ENCODE assay signal across 11 mouse cellular contexts in the genomic region with DNA sequence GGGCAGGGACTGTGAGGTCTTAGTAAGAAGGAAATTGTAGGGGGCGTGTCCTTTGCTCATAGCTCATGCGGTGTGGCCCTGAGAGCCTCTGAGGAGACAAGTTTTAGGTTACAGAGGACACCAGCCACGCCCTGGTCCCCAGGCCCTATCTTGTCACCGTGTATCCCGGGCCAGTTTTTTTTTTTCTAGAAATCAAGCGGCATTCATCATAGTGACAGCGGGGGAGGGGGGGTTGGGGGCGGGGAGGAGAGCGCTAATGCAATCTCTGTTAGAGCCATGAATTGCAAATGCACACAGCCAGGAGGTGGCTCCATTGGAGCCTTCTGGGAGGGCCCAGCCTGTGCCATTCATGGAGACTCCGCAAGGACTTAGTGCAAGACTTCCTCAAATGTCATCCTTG.
DNase-seq lines count a peak whose midpoint lies in the region; ATAC-seq and TF ChIP-seq lines count a peak whose summit lies in the region.
"Had no signal": no experiment of that assay in that cellular context is flagged by ENCODE, and none has a peak within 500 bp of the region (broad histone marks: within the 10 kb centered on the region; RNA-seq: fewer than 3 reads in every experiment).

No protein-coding gene starts in this region.

- 11% methylated on average over 10 of the region's 10 CpGs for WGBS in kidney, postnatal 0 days
- 4% methylated on average over 10 of the region's 10 CpGs for WGBS in hindbrain, embryonic 12.5 days
- WGBS in neural tube, embryonic 14.5 days, result 3% methylated on average over 10 of the region's 10 CpGs

- DNase-seq in kidney, postnatal 0 days (ENCODE audit: low spot score), result peak; percentile 39
- no peak for DNase-seq in kidney, adult 9 months
- peak; percentile 71 for DNase-seq in embryo, embryonic 11 days
- DNase-seq in urinary bladder, adult 18-20 months (ENCODE audit: low spot score in 2 of 2), result no peak
- DNase-seq in left cerebral cortex, postnatal 10 days (ENCODE audit: extremely low spot score in 1 of 2, low spot score in 2 of 2), result no peak
- no peak for DNase-seq in layer of hippocampus, postnatal 14 days (ENCODE audit: low spot score in 2 of 2)
- DNase-seq: kidney, adult 2 months had no signal

- ATAC-seq in kidney, postnatal 0 days (replicated peaks; ENCODE audit: low FRiP score, low read depth), result no peak
- ATAC-seq in hindbrain, embryonic 12.5 days (ENCODE audit: low FRiP score), result peak; percentile 62
- peak; percentile 29; the same call in 1 of the 2 replicates for ATAC-seq in neural tube, embryonic 14.5 days (ENCODE audit: low read depth)

- intact Hi-C loops in left cerebral cortex, postnatal 10 days (cut with DNase I), result no loop called here

- TF ChIP-seq CTCF in kidney, postnatal 0 days (IDR thresholded peaks at IDR 0.05; ENCODE audit: low read depth), result no peak; the same call in 1 of the 2 replicates

- H3K4me2 ChIP-seq in kidney, postnatal 0 days (ENCODE audit: low read length), result no peak overlapping the region
- 0 out of 2 replicates have a peak overlapping the region, but pooled peaks have one; percentile 11 for H3K4me2 ChIP-seq in hindbrain, embryonic 12.5 days (replicated peaks)
- H3K4me2 ChIP-seq in neural tube, embryonic 14.5 days (ENCODE audit: low read depth, low read length), result no peak overlapping the region
- H3K4me2 ChIP-seq: lung, embryonic 15.5 days had no signal

- H3K9me3 ChIP-seq in kidney, postnatal 0 days (replicated peaks; ENCODE audit: low read length), result no peaks in the 10 kb centered on the region
- no peaks in the 10 kb centered on the region for H3K9me3 ChIP-seq in hindbrain, embryonic 12.5 days (replicated peaks)
- no peaks in the 10 kb centered on the region for H3K9me3 ChIP-seq in neural tube, embryonic 14.5 days (ENCODE audit: control insufficient read depth, low read length)
- H3K9me3 ChIP-seq: lung, embryonic 15.5 days had no signal

- H3K27me3 ChIP-seq in kidney, postnatal 0 days (ENCODE audit: insufficient read depth, low read length), result no peaks in the 10 kb centered on the region; the same call in 1 of the 2 replicates
- H3K27me3 ChIP-seq in hindbrain, embryonic 12.5 days, result peaks cover 21% of the 10 kb centered on the region
- no peaks in the 10 kb centered on the region for H3K27me3 ChIP-seq in neural tube, embryonic 14.5 days (ENCODE audit: control insufficient read depth, insufficient read depth, low read length)
- H3K27me3 ChIP-seq: lung, embryonic 15.5 days had no signal

- H3K4me1 ChIP-seq in kidney, postnatal 0 days (replicated peaks; ENCODE audit: insufficient read depth, low read length), result 0 out of 2 replicates have a peak, but pooled peaks cover 13% of the 10 kb centered on the region
- H3K4me1 ChIP-seq in hindbrain, embryonic 12.5 days, result peaks cover 54% of the 10 kb centered on the region
- peaks cover 4% of the 10 kb centered on the region; the same call in 1 of the 2 replicates for H3K4me1 ChIP-seq in neural tube, embryonic 14.5 days (ENCODE audit: control insufficient read depth, insufficient read depth, low read length)

- H3K27ac ChIP-seq in kidney, postnatal 0 days, result no peak overlapping the region
- H3K27ac ChIP-seq in hindbrain, embryonic 12.5 days, result peak overlapping the region; percentile 36; the same call in 1 of the 2 replicates
- no peak overlapping the region for H3K27ac ChIP-seq in neural tube, embryonic 14.5 days (ENCODE audit: low read depth, low read length)
- H3K27ac ChIP-seq: lung, embryonic 15.5 days had no signal

- H3K36me3 ChIP-seq in kidney, postnatal 0 days (ENCODE audit: insufficient read depth, low read length), result no peaks in the 10 kb centered on the region
- H3K36me3 ChIP-seq in hindbrain, embryonic 12.5 days, result no peaks in the 10 kb centered on the region
- H3K36me3 ChIP-seq in neural tube, embryonic 14.5 days (ENCODE audit: control insufficient read depth, insufficient read depth, low read length), result no peaks in the 10 kb centered on the region
- H3K36me3 ChIP-seq: lung, embryonic 15.5 days had no signal

- H3K4me3 ChIP-seq in kidney, postnatal 0 days (replicated peaks; ENCODE audit: low read depth, low read length), result no peak overlapping the region
- H3K4me3 ChIP-seq in hindbrain, embryonic 12.5 days, result no peak overlapping the region
- no peak overlapping the region for H3K4me3 ChIP-seq in neural tube, embryonic 14.5 days (ENCODE audit: low read depth, low read length)
- H3K4me3 ChIP-seq: erythroblast, embryonic 14.5 days; lung, embryonic 15.5 days had no signal

- H3K9ac ChIP-seq in kidney, postnatal 0 days (ENCODE audit: low read depth, low read length), result no peak overlapping the region
- H3K9ac ChIP-seq in hindbrain, embryonic 12.5 days, result no peak overlapping the region
- no peak overlapping the region for H3K9ac ChIP-seq in neural tube, embryonic 14.5 days (replicated peaks; ENCODE audit: low read depth, low read length)
- H3K9ac ChIP-seq: lung, embryonic 15.5 days had no signal

Comparison
In these comparisons a context has a peak if more than half of its experiments do, and no peak if none do; other contexts are left out.
1. DNase-seq: peak in kidney, postnatal 0 days (single experiment) and embryo, embryonic 11 days (single experiment); none in kidney, adult 9 months (single experiment), urinary bladder, adult 18-20 months (0 of 2), left cerebral cortex, postnatal 10 days (0 of 2) and layer of hippocampus, postnatal 14 days (0 of 2).